Mouse (Mus musculus) ES-E14 (cell line): ENCODE data around the gene C87436.

Experiments
- HCFC1 ChIP-seq: IDR thresholded peaks from 2 replicates; pipeline ENCODE4 v1.6.1; 2012; ENCODE audit warnings: low read length, inconsistent platforms, borderline replicate concordance; ENCODE audit not compliant: insufficient read depth
- MAFK ChIP-seq: IDR thresholded peaks from 2 replicates; pipeline ENCODE4 v1.6.1; 2014; ENCODE audit warnings: mild to moderate bottlenecking, low read depth, low read length, inconsistent platforms; ENCODE audit not compliant: insufficient read depth

- TF ChIP-seq HCFC1 = no peak
- no peak for TF ChIP-seq MAFK
Measured at GRCm38 (mm10) chr6:86398986-86399385, 39.2 kb upstream of the C87436 start.
